Mouse (Mus musculus): Measurements from ENCODE around the gene Cry1.

DNA sequence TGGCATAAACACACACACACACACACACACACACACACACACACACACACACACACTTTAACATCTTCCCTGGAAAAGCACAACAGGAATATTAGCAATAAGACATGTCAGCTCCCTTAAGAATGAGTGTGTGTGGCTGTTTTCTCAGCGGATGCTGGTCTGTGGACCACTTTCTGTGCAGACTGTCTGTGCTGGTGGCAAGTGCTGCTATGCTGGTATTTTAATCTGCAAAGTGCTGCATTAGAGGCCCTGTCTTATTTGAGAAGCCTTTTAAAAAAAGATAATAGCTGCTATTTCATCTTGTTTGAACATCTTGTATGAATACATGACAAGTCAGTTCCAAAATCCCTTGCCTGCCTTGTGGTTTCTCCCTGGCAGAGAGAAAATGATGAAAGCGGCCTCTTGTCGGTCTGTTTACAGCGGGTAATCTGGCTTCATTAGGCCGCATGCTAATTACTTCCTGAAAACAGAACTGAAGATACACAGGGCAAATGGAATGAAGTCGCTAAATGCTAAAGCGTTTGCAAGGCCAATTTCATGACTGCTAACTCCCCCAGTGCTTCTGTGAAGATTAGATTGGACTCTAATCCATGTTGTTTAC lies 19.5 kb upstream of the Cry1 start:
- TF ChIP-seq TAL1 (IDR thresholded peaks at IDR 0.05; ENCODE audit: low read length): no peak
- no peak for TF ChIP-seq GATA1 (IDR thresholded peaks at IDR 0.05; ENCODE audit: low read length)

All from erythroblast, embryonic 14.5 days (primary cell).